Mouse (Mus musculus) forebrain, embryonic 12.5 days (tissue): Measurements from ENCODE around the gene Ryr2. TPM values are rescaled to one million over a fixed set of nuclear protein-coding genes. Genes with fewer than 3 reads are reported as not detected.
A peak's percentile ranks its signal among the peaks of the same experiment; 100 is the strongest.
"Not testable (repeated sequence)": the region's sequence is repeated elsewhere in the genome, so short reads cannot be mapped to it uniquely, and the experiment has no call there.

ENCODE experiments used
- ATAC-seq: fragments of 200-750 bp; cut with Nextera tagmentation; 2 replicates; pipeline ENCODE4 v1.8.0; 2017; ENCODE audit warnings: moderate TSS enrichment; ENCODE audit not compliant: low FRiP score
- H3K27ac ChIP-seq: fragments of 300-500 bp; sonication (generic); 2 replicates; pipeline ENCODE4 v1.5.1; 2016; ENCODE audit warnings: mild to moderate bottlenecking
- H3K27me3 ChIP-seq: fragments of 300-500 bp; sonication (generic); 2 replicates; pipeline ENCODE4 v1.6.1; 2016; ENCODE audit warnings: mild to moderate bottlenecking
- H3K36me3 ChIP-seq: fragments of 300-500 bp; sonication (generic); replicated peaks from 2 replicates; pipeline ENCODE4 v1.6.1; 2016; ENCODE audit warnings: mild to moderate bottlenecking
- H3K4me1 ChIP-seq: fragments of 300-500 bp; sonication (generic); 2 replicates; pipeline ENCODE4 v1.6.1; 2016
- H3K4me2 ChIP-seq: fragments of 300-500 bp; sonication (generic); 2 replicates; pipeline ENCODE4 v1.6.1; 2016; ENCODE audit warnings: mild to moderate bottlenecking, moderate library complexity
- H3K4me3 ChIP-seq: fragments of 300-500 bp; sonication (generic); replicated peaks from 2 replicates; pipeline ENCODE4 v1.5.1; 2016; ENCODE audit warnings: mild to moderate bottlenecking
- H3K9ac ChIP-seq: fragments of 300-500 bp; sonication (generic); 2 replicates; pipeline ENCODE4 v1.6.1; 2016; ENCODE audit warnings: mild to moderate bottlenecking
- H3K9me3 ChIP-seq: fragments of 300-500 bp; sonication (generic); 2 replicates; pipeline ENCODE4 v1.6.1; 2016
- WGBS: fragments of 180-500 bp; shearing (Covaris S2); methylation state at CpG from one replicate; pipeline ENCODE4 v1.1.7; 2016; 5-methylcytosine and 5-hydroxymethylcytosine counted together
- polyA plus RNA-seq: library from polyadenylated mRNA; unstranded; fragments of >200 nt; fragmentation: Nextera tagmentation; extraction: Ambion mirVana; gene quantifications from 2 replicates; pipeline ENCODE4 v1.2.1, GENCODE M21; 2016

Ryr2 gene
- polyA plus RNA-seq, result 0.37 and 0.59 TPM in 2 replicates

GRCm38 (mm10) chr13:12106662-12107632, at the start of gene Ryr2:
TSS of gene Ryr2 (minus strand) at chr13:12106945.
- Histone ChIP-seq H3K9me3 (no peaks in the 10 kb centered on the region), H3K36me3 (no peaks in the 10 kb centered on the region), H3K27ac (no peak within 1 kb of the TSS), H3K27me3 (peaks cover 49% of the 10 kb centered on the region), H3K4me1 (peaks cover 14% of the 10 kb centered on the region), H3K4me3 (peak within 1 kb of the TSS; percentile 72), H3K9ac (peak within 1 kb of the TSS; percentile 66), H3K4me2 (peak within 1 kb of the TSS; percentile 98)
- WGBS, result 14% methylated on average over 33 of the region's 64 CpGs
- ATAC-seq, result peak; percentile 86

GRCm38 (mm10) chr13:12153922-12154321, 47.2 kb upstream of the Ryr2 start:
- Histone ChIP-seq H3K27ac (no peak overlapping the region), H3K9me3 (no peaks in the 10 kb centered on the region), H3K9ac (no peak overlapping the region), H3K36me3 (no peaks in the 10 kb centered on the region), H3K27me3 (no peaks in the 10 kb centered on the region), H3K4me1 (no peaks in the 10 kb centered on the region), H3K4me3 (no peak overlapping the region), H3K4me2 (no peak overlapping the region)
- ATAC-seq, result no peak
- WGBS, result 82% methylated on average over 11 of the region's 11 CpGs

DNA sequence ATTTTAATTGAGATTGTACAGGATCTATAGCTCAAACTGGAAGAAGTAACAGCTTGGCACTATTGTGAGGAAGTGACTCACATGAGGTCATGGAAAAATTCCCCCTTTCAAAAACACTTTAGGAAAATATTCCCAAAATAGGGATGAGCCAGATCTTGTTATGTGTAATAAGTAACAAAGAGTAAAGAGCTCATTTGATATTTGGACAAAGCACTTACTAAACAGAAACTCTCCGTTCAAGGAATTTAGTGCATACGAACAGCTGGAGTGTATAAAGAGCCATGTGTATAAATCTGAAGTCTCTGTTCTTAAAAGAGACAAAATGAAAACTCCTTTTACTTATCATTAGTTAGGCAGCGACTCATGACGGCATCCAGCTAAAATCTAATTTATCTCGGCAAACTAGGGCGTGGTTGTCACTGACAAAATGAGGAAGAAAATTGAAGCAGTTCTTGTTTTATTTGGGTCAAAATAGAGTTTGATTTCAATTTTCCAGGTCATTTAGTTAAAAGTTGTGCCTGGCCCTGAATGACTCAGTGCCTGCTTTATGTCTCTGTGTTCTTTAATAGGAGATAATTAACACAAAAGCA, 40.3 kb upstream of the Ryr2 start:
- no peaks in the 10 kb centered on the region for H3K27me3 ChIP-seq
- H3K9me3 ChIP-seq, result no peaks in the 10 kb centered on the region
- H3K4me3 ChIP-seq, result no peak overlapping the region
- H3K36me3 ChIP-seq, result no peaks in the 10 kb centered on the region
- no peak overlapping the region for H3K4me2 ChIP-seq
- H3K9ac ChIP-seq, result no peak overlapping the region
- WGBS, result 82% methylated on average over 6 of the region's 6 CpGs
- no peaks in the 10 kb centered on the region for H3K4me1 ChIP-seq
- ATAC-seq, result no peak
- H3K27ac ChIP-seq, result no peak overlapping the region

DNA sequence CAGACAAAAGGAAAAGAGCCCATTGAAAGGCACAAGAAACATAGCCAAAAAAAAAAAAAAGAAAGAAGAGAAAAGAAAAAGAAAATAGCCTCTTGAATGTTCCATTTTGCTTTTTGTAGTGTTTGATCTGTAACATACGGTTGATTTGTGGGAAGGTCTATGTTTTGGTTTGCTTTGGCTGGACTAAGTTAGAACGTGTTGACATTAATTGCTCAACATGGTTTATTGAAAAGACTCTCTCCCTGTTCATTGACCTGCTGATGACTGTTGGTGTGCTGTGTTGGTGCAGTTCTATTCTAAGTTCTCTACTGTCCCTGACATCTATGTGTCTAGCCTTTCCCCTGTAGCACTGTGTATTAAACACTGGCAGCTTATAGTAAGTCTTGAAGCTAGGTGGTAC, 39.7 kb upstream of the Ryr2 start:
- no peak overlapping the region for H3K4me2 ChIP-seq
- no peak overlapping the region for H3K27ac ChIP-seq
- no peaks in the 10 kb centered on the region for H3K27me3 ChIP-seq
- WGBS, result 92% methylated on average over 2 of the region's 2 CpGs
- no peaks in the 10 kb centered on the region for H3K9me3 ChIP-seq
- no peak overlapping the region for H3K9ac ChIP-seq
- H3K4me1 ChIP-seq, result no peaks in the 10 kb centered on the region
- H3K36me3 ChIP-seq, result no peaks in the 10 kb centered on the region
- no peak for ATAC-seq
- no peak overlapping the region for H3K4me3 ChIP-seq

DNA sequence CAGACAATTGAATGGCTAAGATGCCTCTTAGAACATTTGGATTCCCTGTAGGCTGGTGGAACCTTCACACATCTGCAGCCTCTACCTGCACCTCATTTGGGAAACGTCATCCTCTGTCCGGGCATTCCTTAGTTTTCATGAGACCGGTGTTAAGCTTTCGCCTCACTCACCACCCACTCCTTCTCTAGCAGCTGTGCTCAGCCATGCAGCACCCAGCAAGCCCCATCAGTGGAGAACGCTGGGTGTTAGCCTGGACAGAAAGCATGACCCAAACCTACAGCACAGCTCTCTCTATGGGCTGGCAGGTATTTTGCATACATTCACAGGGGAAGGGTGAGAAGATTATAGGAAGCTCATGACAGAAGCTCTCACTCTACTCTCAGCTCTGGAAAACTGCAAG, 36.6 kb upstream of the Ryr2 start:
- no peak overlapping the region for H3K9ac ChIP-seq
- no peak overlapping the region for H3K4me2 ChIP-seq
- H3K4me3 ChIP-seq, result no peak overlapping the region
- H3K4me1 ChIP-seq, result no peaks in the 10 kb centered on the region
- no peaks in the 10 kb centered on the region for H3K36me3 ChIP-seq
- ATAC-seq, result no peak
- H3K9me3 ChIP-seq, result no peaks in the 10 kb centered on the region
- 92% methylated on average over 5 of the region's 5 CpGs for WGBS
- no peak overlapping the region for H3K27ac ChIP-seq
- no peaks in the 10 kb centered on the region for H3K27me3 ChIP-seq

DNA sequence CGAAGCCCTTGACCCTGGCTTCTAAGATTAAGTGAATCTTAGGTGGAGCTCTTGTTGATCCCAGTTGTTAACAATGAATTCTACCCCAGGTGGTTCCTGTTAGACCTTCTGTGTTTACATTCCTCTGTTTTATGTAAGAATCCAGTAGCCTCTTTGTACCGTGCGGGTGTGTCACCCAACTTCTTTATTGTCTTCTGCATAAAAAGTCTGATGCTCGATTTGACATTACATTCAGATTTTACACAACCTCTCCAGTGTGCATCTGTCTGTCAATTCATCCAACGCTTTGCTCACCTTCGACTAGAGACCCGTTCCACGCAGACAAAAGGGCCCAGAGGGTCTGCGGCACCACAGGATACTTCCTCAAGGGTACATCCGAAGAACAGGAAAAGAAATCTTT, 29.7 kb upstream of the Ryr2 start:
- 91% methylated on average over 10 of the region's 10 CpGs for WGBS
- H3K9ac ChIP-seq, ATAC-seq: not testable (repeated sequence)

GRCm38 (mm10) chr13:12133549-12133948, 26.8 kb upstream of the Ryr2 start:
- Histone ChIP-seq H3K4me2 (no peak overlapping the region), H3K27me3 (no peaks in the 10 kb centered on the region), H3K9ac (no peak overlapping the region), H3K4me1 (0 out of 2 replicates have a peak, but pooled peaks cover 4% of the 10 kb centered on the region), H3K9me3 (no peaks in the 10 kb centered on the region), H3K36me3 (no peaks in the 10 kb centered on the region), H3K27ac (no peak overlapping the region), H3K4me3 (no peak overlapping the region)
- 88% methylated on average over 7 of the region's 7 CpGs for WGBS
- no peak for ATAC-seq

More for the DNA sequence above, 29.7 kb upstream of the Ryr2 start:
- H3K36me3 ChIP-seq, H3K4me2 ChIP-seq, H3K27ac ChIP-seq, H3K27me3 ChIP-seq, H3K4me3 ChIP-seq, H3K4me1 ChIP-seq, H3K9me3 ChIP-seq: not testable (repeated sequence)

DNA sequence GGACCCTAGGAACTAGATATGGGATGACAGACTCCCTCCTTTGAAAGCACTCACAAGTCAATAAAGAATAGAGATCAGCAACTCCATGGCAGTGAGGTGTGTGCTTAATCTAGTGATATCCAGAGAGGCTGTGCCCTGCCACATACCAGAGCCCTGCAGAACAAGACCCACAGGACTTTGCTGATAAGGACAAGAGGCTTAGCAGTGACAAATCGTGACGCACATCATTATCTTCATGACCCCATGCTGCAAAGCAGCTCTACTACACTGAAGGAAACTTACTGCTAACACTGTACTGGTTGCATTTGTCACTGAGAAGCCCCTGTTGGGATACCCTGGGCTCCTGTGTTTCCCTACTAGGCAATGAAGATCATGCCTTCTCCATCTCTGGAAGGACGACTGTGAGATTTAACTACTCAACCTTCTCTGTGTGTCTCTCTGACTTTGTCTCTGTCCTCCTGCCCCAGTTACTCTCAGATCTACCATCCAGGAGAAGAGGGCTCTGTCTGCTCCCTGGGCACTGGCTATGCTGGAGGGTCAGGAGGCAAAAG, 25.5 kb upstream of the Ryr2 start:
- Histone ChIP-seq H3K9ac (no peak overlapping the region), H3K4me2 (no peak overlapping the region), H3K27me3 (no peaks in the 10 kb centered on the region), H3K4me3 (no peak overlapping the region), H3K36me3 (no peaks in the 10 kb centered on the region), H3K27ac (no peak overlapping the region), H3K9me3 (no peaks in the 10 kb centered on the region), H3K4me1 (0 out of 2 replicates have a peak, but pooled peaks cover 4% of the 10 kb centered on the region)
- WGBS, result 85% methylated on average over 3 of the region's 3 CpGs
- no peak for ATAC-seq

GRCm38 (mm10) chr13:12129121-12129520, 22.4 kb upstream of the Ryr2 start:
- no peaks in the 10 kb centered on the region for H3K36me3 ChIP-seq
- H3K9me3 ChIP-seq, result no peaks in the 10 kb centered on the region
- no peak overlapping the region for H3K27ac ChIP-seq
- H3K4me2 ChIP-seq, result no peak overlapping the region
- 83% methylated on average over 1 of the region's 1 CpGs for WGBS
- H3K27me3 ChIP-seq, result no peaks in the 10 kb centered on the region
- 0 out of 2 replicates have a peak, but pooled peaks cover 4% of the 10 kb centered on the region for H3K4me1 ChIP-seq
- no peak overlapping the region for H3K4me3 ChIP-seq
- no peak for ATAC-seq
- H3K9ac ChIP-seq, result no peak overlapping the region

- H3K4me2 ChIP-seq, result no peak overlapping the region
- H3K4me3 ChIP-seq, result no peak overlapping the region
- 0 out of 2 replicates have a peak, but pooled peaks cover 3% of the 10 kb centered on the region for H3K4me1 ChIP-seq
- H3K9me3 ChIP-seq, result no peaks in the 10 kb centered on the region
- no peak for ATAC-seq
- H3K36me3 ChIP-seq, result no peaks in the 10 kb centered on the region
- no peaks in the 10 kb centered on the region for H3K27me3 ChIP-seq
- H3K9ac ChIP-seq, result no peak overlapping the region
- H3K27ac ChIP-seq, result no peak overlapping the region
Observed at GRCm38 (mm10) chr13:12126099-12126498, 19.4 kb upstream of the Ryr2 start.

DNA sequence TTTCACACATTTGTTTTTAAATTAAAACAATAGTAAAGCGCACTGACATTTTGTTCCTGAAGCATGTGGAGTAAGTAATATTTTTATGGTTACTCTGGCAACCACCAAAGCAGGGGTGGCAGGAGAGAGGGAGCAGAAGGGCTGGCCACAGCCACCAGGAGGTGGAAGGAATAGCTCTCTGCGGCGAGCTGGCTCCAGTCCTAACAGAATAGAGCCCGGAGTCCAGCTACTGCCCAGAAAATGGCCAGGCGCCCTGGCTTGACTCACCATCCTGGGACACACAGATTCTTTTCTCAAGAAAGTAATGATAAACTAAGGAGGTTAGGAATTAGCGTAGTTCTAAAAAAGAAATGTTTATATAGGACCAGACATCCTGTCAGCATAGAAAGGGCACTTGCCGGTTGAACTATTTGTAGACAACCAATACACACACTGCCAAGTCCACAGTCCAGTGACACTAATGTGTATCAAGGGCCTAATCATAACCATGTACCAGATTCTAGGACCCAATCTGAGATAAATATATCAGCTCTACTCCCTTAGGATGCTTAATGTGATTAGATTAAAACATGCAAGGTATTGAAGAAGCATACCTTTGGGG, 18.3 kb upstream of the Ryr2 start:
- no peak overlapping the region for H3K4me3 ChIP-seq
- H3K4me2 ChIP-seq, result no peak overlapping the region
- H3K27me3 ChIP-seq, result no peaks in the 10 kb centered on the region
- H3K36me3 ChIP-seq, result no peaks in the 10 kb centered on the region
- no peak overlapping the region for H3K27ac ChIP-seq
- H3K4me1 ChIP-seq, result no peaks in the 10 kb centered on the region
- no peak for ATAC-seq
- 88% methylated on average over 7 of the region's 7 CpGs for WGBS
- H3K9me3 ChIP-seq, result no peaks in the 10 kb centered on the region
- no peak overlapping the region for H3K9ac ChIP-seq

DNA sequence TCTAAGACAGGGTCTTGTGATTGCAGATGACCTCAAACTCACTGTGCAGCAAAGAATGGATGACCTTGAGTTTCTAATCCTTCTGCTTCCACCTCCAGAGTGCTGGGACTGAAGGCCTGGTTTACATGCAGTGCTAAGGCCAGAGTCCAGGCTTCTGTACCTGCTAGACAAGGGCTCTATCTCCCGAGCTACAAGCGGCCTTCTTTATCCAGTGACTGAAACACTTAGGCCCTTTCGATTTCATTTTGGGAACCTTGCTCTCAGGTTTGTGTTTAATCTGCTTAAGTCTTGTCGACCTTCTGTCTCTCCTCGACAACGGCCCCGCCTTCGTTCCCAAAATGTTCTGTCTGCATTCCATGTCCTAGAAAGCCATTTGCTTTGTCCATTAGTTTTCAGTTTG, 8.8 kb upstream of the Ryr2 start:
- no peaks in the 10 kb centered on the region for H3K9me3 ChIP-seq
- H3K27ac ChIP-seq, result no peak overlapping the region
- H3K4me1 ChIP-seq, result no peaks in the 10 kb centered on the region
- 89% methylated on average over 8 of the region's 8 CpGs for WGBS
- H3K9ac ChIP-seq, result no peak overlapping the region
- no peaks in the 10 kb centered on the region for H3K36me3 ChIP-seq
- H3K4me2 ChIP-seq, result no peak overlapping the region
- no peak overlapping the region for H3K4me3 ChIP-seq
- H3K27me3 ChIP-seq, result no peaks in the 10 kb centered on the region
- ATAC-seq, result no peak
